Mouse (Mus musculus) ES-E14 (cell line): ENCODE data around the gene Aldh1b1. TPM values are rescaled to one million over a fixed set of nuclear protein-coding genes. Genes with fewer than 3 reads are reported as not detected.

Experiments
- DNase-seq: peaks from one replicate; pipeline ENCODE4 v3.0.0-alpha.2; 2013; ENCODE audit warnings: low read depth, low spot score
- H3K27ac ChIP-seq: 2 replicates; pipeline ENCODE4 v1.5.1; 2012; ENCODE audit warnings: low read depth, mild to moderate bottlenecking, low read length, moderate library complexity, mixed read lengths; ENCODE audit not compliant: poor library complexity, insufficient read depth, severe bottlenecking
- H3K36me3 ChIP-seq: 2 replicates; pipeline ENCODE4 v1.6.1; 2012; ENCODE audit warnings: mild to moderate bottlenecking, low read length, moderate library complexity, mixed read lengths; ENCODE audit not compliant: control insufficient read depth, poor library complexity, insufficient read depth, severe bottlenecking
- H3K4me1 ChIP-seq, 2 experiments: fragments of 150-350 bp in 1 of 2; sonication (generic) in 1 of 2; 2 replicates each; pipeline ENCODE4 v1.6.1; 2012; ENCODE audit warnings: low read length in 2 of 2, mild to moderate bottlenecking in 1 of 2, mixed read lengths in 1 of 2; ENCODE audit not compliant: control insufficient read depth in 2 of 2, insufficient read depth in 2 of 2, poor library complexity in 1 of 2
- H3K4me3 ChIP-seq, 2 experiments: fragments of 150-350 bp in 1 of 2; sonication (generic) in 1 of 2; 2 replicates each; pipeline ENCODE4 v1.5.1; 2012; ENCODE audit warnings: low read length in 2 of 2, low read depth in 1 of 2, mild to moderate bottlenecking in 1 of 2, mixed read lengths in 1 of 2; ENCODE audit not compliant: insufficient read depth in 1 of 2, poor library complexity in 1 of 2, severe bottlenecking in 1 of 2
- H3K9ac ChIP-seq: 2 replicates; pipeline ENCODE4 v1.6.1; 2012; ENCODE audit warnings: low read depth, mild to moderate bottlenecking, low read length, mixed read lengths; ENCODE audit not compliant: poor library complexity, insufficient read depth, severe bottlenecking
- H3K9me3 ChIP-seq: fragments of 150-350 bp; sonication (generic); 2 replicates; pipeline ENCODE4 v1.6.1; 2012; ENCODE audit warnings: low read depth, mild to moderate bottlenecking, low read length; ENCODE audit not compliant: control insufficient read depth, insufficient read depth
- CHD2 ChIP-seq: IDR thresholded peaks from 2 replicates; pipeline ENCODE4 v1.6.1; 2014; ENCODE audit warnings: mild to moderate bottlenecking, low read depth, low read length, inconsistent platforms
- HCFC1 ChIP-seq: IDR thresholded peaks from 2 replicates; pipeline ENCODE4 v1.6.1; 2012; ENCODE audit warnings: low read length, inconsistent platforms, borderline replicate concordance; ENCODE audit not compliant: insufficient read depth
- MAFK ChIP-seq: IDR thresholded peaks from 2 replicates; pipeline ENCODE4 v1.6.1; 2014; ENCODE audit warnings: mild to moderate bottlenecking, low read depth, low read length, inconsistent platforms; ENCODE audit not compliant: insufficient read depth
- ZC3H11A ChIP-seq: IDR thresholded peaks from 2 replicates; pipeline ENCODE4 v1.6.1; 2012; ENCODE audit warnings: low read depth, mild to moderate bottlenecking, inconsistent platforms, low read length, borderline replicate concordance
- ZNF384 ChIP-seq: IDR thresholded peaks from 2 replicates; pipeline ENCODE4 v1.6.1; 2012; ENCODE audit warnings: low read depth, low read length, inconsistent platforms
- in situ Hi-C, 2 experiments: fragments of 600-800 bp; cut with MboI; formaldehyde crosslinking; loops; one replicate each; pipeline ENCODE4 v1.15.1; 2025; ENCODE audit warnings: low sequenced_read_pairs in 2 of 2, inconsistent platforms in 1 of 2; ENCODE audit not compliant: unreplicated experiment in 2 of 2
- total RNA-seq: library from RNA; depleted of rRNA; stranded (reverse); fragments of 300-350 nt; gene quantifications from 2 replicates; pipeline ENCODE4 v1.2.3, GENCODE M21; 2012

Aldh1b1 gene
- total RNA-seq, 1 experiment = 3.6 TPM

DNA sequence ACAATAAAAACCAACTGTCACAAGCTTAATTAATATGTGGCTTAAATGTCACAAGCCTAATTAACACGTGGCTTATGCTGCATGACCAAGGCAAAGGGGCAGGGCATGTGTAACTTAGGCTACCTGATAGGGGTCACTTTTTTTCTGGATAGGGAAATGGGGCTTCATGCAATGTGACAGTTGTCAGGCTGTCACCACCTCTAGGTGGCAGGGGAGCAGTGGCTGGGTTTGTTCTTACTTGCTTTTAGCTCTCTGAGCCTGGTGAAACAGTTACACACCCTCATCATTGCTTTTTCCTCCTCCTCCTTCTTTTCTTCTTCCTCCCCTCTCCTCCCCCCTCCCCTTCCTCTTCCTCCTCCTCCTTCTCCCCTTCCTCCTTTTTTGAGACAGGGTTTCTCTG, 15.2 kb upstream of the Aldh1b1 start:
- Histone ChIP-seq H3K9ac (no peak overlapping the region), H3K4me3 (no peak overlapping the region), H3K27ac (no peak overlapping the region), H3K36me3 (no peaks in the 10 kb centered on the region), H3K9me3 (no peaks in the 10 kb centered on the region), H3K4me1 (no peaks in the 10 kb centered on the region)
- no peak for TF ChIP-seq ZC3H11A
- no peak for TF ChIP-seq HCFC1
- no peak for TF ChIP-seq ZNF384
- no peak for TF ChIP-seq CHD2
- TF ChIP-seq MAFK = no peak
- no peak for DNase-seq
- in situ Hi-C loops = loop anchor here in 1 of 2 experiments (25.0 kb wide), 1 partner anchor 371 kb away; the partner anchor contains the start of gene Slc25a51

DNA sequence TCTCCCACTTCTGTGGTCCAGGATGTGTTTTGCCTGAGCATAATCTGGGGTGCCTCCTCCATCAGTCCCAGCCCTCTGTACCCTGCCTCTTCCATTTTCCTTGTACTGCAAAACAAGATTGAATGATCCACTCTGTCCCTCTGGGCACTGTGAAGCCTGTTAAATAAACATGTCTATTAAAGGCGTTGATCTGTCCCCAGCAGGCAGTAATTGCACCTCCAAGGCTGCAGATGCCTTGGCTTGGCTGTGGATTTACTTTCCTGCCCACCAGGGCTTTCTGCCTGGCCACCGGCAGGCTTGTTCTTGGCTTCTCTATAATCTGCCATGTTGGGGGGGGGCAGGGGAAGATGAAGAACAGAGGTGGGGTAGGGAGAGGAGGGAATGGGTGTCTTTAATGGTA, 12.9 kb upstream of the Aldh1b1 start:
- TF ChIP-seq MAFK (no peak), ZC3H11A (no peak), CHD2 (no peak), HCFC1 (no peak), ZNF384 (no peak)
- in situ Hi-C loops = loop anchor here in 1 of 2 experiments (25.0 kb wide), 1 partner anchor 374 kb away; the partner anchor contains the start of gene Slc25a51
- no peak for DNase-seq
- H3K4me3 ChIP-seq = no peak overlapping the region
- H3K36me3 ChIP-seq = no peaks in the 10 kb centered on the region
- no peak overlapping the region for H3K9ac ChIP-seq
- no peaks in the 10 kb centered on the region for H3K9me3 ChIP-seq
- H3K4me1 ChIP-seq = no peaks in the 10 kb centered on the region
- no peak overlapping the region for H3K27ac ChIP-seq

DNA sequence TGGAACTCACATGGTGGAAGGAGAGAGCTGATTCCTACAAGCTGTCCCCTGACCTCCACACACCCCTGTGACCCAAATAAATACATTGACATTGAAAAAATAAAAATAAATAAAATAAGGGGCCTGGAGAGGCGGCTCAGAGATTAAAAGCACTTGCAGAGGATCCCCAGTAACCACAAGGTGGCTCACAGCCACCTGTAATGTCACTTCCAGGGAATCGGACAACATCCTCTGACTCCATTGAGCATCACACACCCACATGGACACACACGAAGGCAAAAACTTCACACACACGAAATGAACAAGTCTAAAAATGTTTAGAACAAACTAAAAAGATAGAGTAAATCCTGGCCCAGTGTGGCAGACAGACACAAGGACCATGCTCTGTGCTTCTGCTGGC, 12.1 kb upstream of the Aldh1b1 start:
- DNase-seq = no peak

DNA sequence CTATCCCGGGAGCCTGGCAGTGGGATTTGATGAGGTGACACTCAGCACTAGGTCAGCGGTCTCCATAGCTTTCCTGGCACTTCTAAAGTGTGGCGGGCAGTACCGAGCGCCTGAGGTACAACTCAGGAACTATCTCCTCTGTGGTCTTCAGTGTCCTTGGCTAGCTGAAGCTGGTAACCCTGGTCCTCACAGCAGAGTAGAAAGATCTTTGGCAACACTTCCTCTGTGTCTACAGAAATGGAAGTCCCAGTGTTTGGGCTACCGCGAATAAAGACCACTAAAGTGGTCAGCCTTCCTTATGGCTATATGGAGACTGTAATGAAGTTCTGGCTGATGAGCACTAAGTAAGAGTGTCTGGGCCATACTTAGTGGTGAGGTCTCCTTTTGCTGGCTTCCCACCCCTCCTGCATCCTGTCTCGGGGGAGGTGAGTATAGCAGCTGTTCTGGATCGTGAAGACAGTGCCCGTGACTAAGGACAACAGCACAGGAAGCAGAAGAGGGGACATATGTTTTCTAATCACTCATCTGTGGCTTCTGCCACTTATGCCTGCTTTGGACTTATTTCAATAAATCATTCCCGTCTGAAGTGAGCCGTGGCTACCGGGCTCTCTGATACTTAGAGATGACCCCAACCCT, 10.3 kb upstream of the Aldh1b1 start:
- in situ Hi-C loops = loop anchor here in 1 of 2 experiments (25.0 kb wide), 1 partner anchor 376 kb away; the partner anchor contains the start of gene Slc25a51
- Histone ChIP-seq H3K27ac (no peak overlapping the region), H3K4me3 (no peak overlapping the region), H3K9me3 (no peaks in the 10 kb centered on the region), H3K36me3 (no peaks in the 10 kb centered on the region), H3K4me1 (no peaks in the 10 kb centered on the region), H3K9ac (no peak overlapping the region)
- TF ChIP-seq ZC3H11A (no peak), HCFC1 (no peak), MAFK (no peak), ZNF384 (no peak), CHD2 (no peak)
- no peak for DNase-seq

More for the DNA sequence above, 12.1 kb upstream of the Aldh1b1 start:
- TF ChIP-seq HCFC1 (no peak), ZNF384 (no peak), CHD2 (no peak)
- Histone ChIP-seq H3K9me3 (no peaks in the 10 kb centered on the region), H3K9ac (no peak overlapping the region), H3K4me3 (no peak overlapping the region), H3K36me3 (no peaks in the 10 kb centered on the region), H3K27ac (no peak overlapping the region), H3K4me1 (no peaks in the 10 kb centered on the region)
- in situ Hi-C loops = loop anchor here in 1 of 2 experiments (25.0 kb wide), 1 partner anchor 374 kb away; the partner anchor contains the start of gene Slc25a51
